Mouse (Mus musculus) stomach, postnatal 0 days (tissue): ENCODE data around the gene BC028528.

ENCODE experiments used
- CTCF ChIP-seq: IDR thresholded peaks from 2 replicates; pipeline ENCODE4 v1.5.1; 2016; ENCODE audit warnings: antibody characterized with exemption, low read depth, mild to moderate bottlenecking, moderate library complexity
- EP300 ChIP-seq: optimal IDR thresholded peaks from 2 replicates; pipeline ENCODE3; 2016; ENCODE audit warnings: antibody characterized with exemption

GRCm38 (mm10) chr3:95904568-95904967 is 12.8 kb upstream of the BC028528 start, which contains the start of gene Car14:
- TF ChIP-seq CTCF (no peak), EP300 (no peak)
